Mouse (Mus musculus): Measurements from ENCODE around the gene 1810030O07Rik. TPM values are rescaled to one million over a fixed set of nuclear protein-coding genes. Genes with fewer than 3 reads are reported as not detected.
"Not testable (repeated sequence)": the region's sequence is repeated elsewhere in the genome, so short reads cannot be mapped to it uniquely, and the experiment has no call there.

Gene 1810030O07Rik
- total RNA-seq, 2 experiments from 2014 or later, result 13.6 to 15.6 TPM

DNA sequence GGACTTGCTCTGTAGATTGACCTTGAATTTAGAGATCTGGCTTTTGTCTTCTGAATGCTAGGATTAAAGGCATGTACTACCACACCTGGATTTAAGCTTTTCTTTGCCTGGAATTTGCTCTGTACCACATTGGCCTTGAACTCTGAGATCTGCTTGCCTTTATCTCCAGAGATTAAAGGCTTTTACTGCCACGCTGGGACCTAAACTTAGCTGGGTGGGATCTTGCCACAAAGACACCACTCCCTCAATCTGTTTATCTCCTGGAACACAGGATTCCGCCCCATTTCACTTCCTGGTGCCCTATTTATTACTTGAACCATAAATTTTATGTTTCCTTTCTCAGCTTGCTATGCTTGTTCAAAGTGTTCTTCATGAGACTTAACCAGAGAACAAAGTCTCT is 62.3 kb downstream of the 1810030O07Rik start:
- TF ChIP-seq CTCF (IDR thresholded peaks at IDR 0.05), result no peak
- H3K27ac ChIP-seq, result no peak overlapping the region
- DNase-seq (ENCODE audit: extremely low spot score in 1 of 2, low spot score in 2 of 2), result no peak
- H3K4me3 ChIP-seq, result no peak overlapping the region
- intact Hi-C loops (cut with DNase I), result no loop called here

- DNase-seq (ENCODE audit: extremely low spot score in 1 of 2, low spot score in 2 of 2); H3K27ac ChIP-seq; H3K4me3 ChIP-seq; intact Hi-C loops (cut with DNase I): not testable (repeated sequence)
Measured at GRCm38 (mm10) chrX:12610541-12610940, 62.9 kb downstream of the 1810030O07Rik start.

Other genes starting within 250 kb of the 1810030O07Rik start
- 100 to 1,000 TPM; 192 to 222 TPM for gene Atp6ap2, start 85.9 kb downstream of the 1810030O07Rik start, total RNA-seq (2021)
- gene Med14, start 88.4 kb upstream of the 1810030O07Rik start, total RNA-seq (2021), result 10 to 100 TPM; 75.6 to 86.4 TPM